ENCODE assay signal across 8 mouse cellular contexts in the genomic region with DNA sequence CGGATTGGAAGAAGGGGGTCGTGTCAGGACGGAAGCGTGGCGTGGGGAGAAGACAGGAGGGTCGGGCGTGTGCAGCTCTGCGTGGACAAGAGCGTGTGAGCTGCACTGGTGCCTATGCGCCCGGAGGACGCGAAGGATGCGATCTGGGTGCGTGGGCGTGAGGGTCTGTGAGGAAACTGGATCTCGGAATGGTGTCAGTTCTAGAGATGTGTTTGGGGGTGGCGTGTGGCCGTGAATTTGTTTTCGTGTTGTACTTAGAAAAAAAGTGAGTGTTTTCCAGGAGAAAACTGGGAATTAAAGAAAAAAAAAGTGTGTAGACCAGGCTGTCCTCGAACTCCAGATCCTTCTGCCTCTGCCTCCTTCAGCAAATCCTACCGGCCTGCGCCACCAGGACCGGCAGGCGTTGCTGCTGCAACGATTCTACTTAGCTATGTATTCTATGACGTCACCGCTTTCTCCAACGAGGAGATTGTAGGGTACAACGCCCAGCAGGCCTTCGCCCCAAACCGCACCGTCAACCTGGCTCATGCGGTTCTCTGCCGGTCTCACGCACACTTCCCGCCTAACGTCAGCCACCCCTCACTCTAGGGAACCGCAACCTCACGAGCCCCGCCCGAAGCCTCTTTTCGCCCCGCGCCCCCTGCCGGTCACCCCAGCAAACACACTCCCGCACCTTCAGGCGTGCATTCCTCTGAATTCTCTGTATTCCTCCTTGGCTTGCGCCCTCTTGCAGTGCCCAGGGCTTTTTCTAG. TPM values are rescaled to one million over a fixed set of nuclear protein-coding genes. Genes with fewer than 3 reads are reported as not detected.
DNase-seq lines count a peak whose midpoint lies in the region; ATAC-seq lines count a peak whose summit lies in the region.
"Not testable (repeated sequence)": the region's sequence is repeated elsewhere in the genome, so short reads cannot be mapped to it uniquely, and the experiment has no call there.

No protein-coding gene starts in this region.

- H3K4me2 ChIP-seq in hindbrain, embryonic 16.5 days (ENCODE audit: low read length): peak overlapping the region; percentile 56

- peak; percentile 80 for ATAC-seq in hindbrain, embryonic 16.5 days

- under 1% methylated on average over 49 of the region's 49 CpGs for WGBS in hindbrain, embryonic 16.5 days

- peak overlapping the region; percentile 58 for H3K4me3 ChIP-seq in hindbrain, embryonic 16.5 days (ENCODE audit: low read length)

- H3K9me3 ChIP-seq in hindbrain, embryonic 16.5 days (ENCODE audit: control insufficient read depth, low read length): not testable (repeated sequence)

- H3K27me3 ChIP-seq in hindbrain, embryonic 16.5 days (replicated peaks; ENCODE audit: control insufficient read depth, insufficient read depth, low read length): not testable (repeated sequence)

- peak; percentile 88 for DNase-seq in T-cell, adult 2 months (ENCODE audit: low spot score)
- peak; percentile 79 to 89 for DNase-seq in cerebellum, postnatal 4 days (ENCODE audit: low spot score in 2 of 2)
- DNase-seq in gastrocnemius, adult 18-20 months (ENCODE audit: low spot score): peak; percentile 88
- DNase-seq in left cerebral cortex, adult 11 months (ENCODE audit: low spot score): peak; percentile 87
- peak; percentile 90 for DNase-seq in lung, postnatal 36 days
- peak; percentile 96 for DNase-seq in retina, embryonic 14.5 days (ENCODE audit: low spot score)
- peak; percentile 76 to 80 for DNase-seq in thymus, postnatal 36 days

- H3K9ac ChIP-seq in hindbrain, embryonic 16.5 days (ENCODE audit: low read depth, low read length): peak overlapping the region; percentile 71

- H3K4me1 ChIP-seq in hindbrain, embryonic 16.5 days (ENCODE audit: control insufficient read depth, insufficient read depth, low read depth, low read length): peaks cover 11% of the 10 kb centered on the region

- not testable (repeated sequence) for H3K36me3 ChIP-seq in hindbrain, embryonic 16.5 days (ENCODE audit: control insufficient read depth, insufficient read depth, low read length)

- peak overlapping the region; percentile 90 for H3K27ac ChIP-seq in hindbrain, embryonic 16.5 days (ENCODE audit: low read depth, low read length)

RNA-seq across cellular contexts. Expression of a gene that starts 10.3 kb away (rescaled TPM):
- total RNA-seq in gastrocnemius, adult 18-20 months (2021): not detected
- polyA plus RNA-seq in hindbrain, embryonic 16.5 days (2015; fragmentation: Nextera tagmentation; extraction: Ambion mirVana): 0.11 and 0.15 TPM in 2 replicates

RNA-seq across cellular contexts. Expression of a gene that starts 26.8 kb away (rescaled TPM):
- total RNA-seq in gastrocnemius, adult 18-20 months (2021): not detected
- polyA plus RNA-seq in hindbrain, embryonic 16.5 days (2015; fragmentation: Nextera tagmentation; extraction: Ambion mirVana): not detected in 2 replicates

RNA-seq across cellular contexts. Expression of a gene that starts 26.8 kb away (rescaled TPM):
- total RNA-seq in gastrocnemius, adult 18-20 months (2021): not detected
- not detected in 2 replicates for polyA plus RNA-seq in hindbrain, embryonic 16.5 days (2015; fragmentation: Nextera tagmentation; extraction: Ambion mirVana)

Comparison
In these comparisons a context has a peak if more than half of its experiments do, and no peak if none do; other contexts are left out.
1. Peak in every context shown above with its lines: DNase-seq, ATAC-seq, H3K4me3 ChIP-seq and H3K27ac ChIP-seq.